Mouse (Mus musculus) intestine, embryonic 14.5 days (tissue): ENCODE data around the gene Fanci. TPM values are rescaled to one million over a fixed set of nuclear protein-coding genes. Genes with fewer than 3 reads are reported as not detected.

ENCODE experiments used
- ATAC-seq: fragments of 200-750 bp; cut with Nextera tagmentation; replicated peaks from 2 replicates; pipeline ENCODE4 v1.8.0; 2017; ENCODE audit warnings: low read depth, moderate number of reproducible peaks, moderate TSS enrichment, moderate library complexity; ENCODE audit not compliant: low FRiP score, low TSS enrichment
- DNase-seq: peaks from one replicate; pipeline ENCODE4 v3.0.0-alpha.2; 2018; ENCODE audit warnings: low spot score
- H3K27ac ChIP-seq: fragments of 300-500 bp; sonication (generic); 2 replicates; pipeline ENCODE4 v1.5.1; 2014; ENCODE audit warnings: low read depth, mild to moderate bottlenecking, control low read depth
- H3K27me3 ChIP-seq: fragments of 300-500 bp; sonication (generic); replicated peaks from 2 replicates; pipeline ENCODE4 v1.6.1; 2014; ENCODE audit warnings: low read length, control low read depth; ENCODE audit not compliant: control insufficient read depth, insufficient read depth
- H3K36me3 ChIP-seq: fragments of 300-500 bp; sonication (generic); 2 replicates; pipeline ENCODE4 v1.6.1; 2014; ENCODE audit warnings: low read length, control low read depth; ENCODE audit not compliant: control insufficient read depth, insufficient read depth
- H3K4me1 ChIP-seq: fragments of 300-500 bp; sonication (generic); replicated peaks from 2 replicates; pipeline ENCODE4 v1.6.1; 2014; ENCODE audit warnings: low read length, control low read depth, mixed read lengths; ENCODE audit not compliant: control insufficient read depth, insufficient read depth
- H3K4me2 ChIP-seq: fragments of 300-500 bp; sonication (generic); 2 replicates; pipeline ENCODE4 v1.6.1; 2014; ENCODE audit warnings: low read length
- H3K4me3 ChIP-seq: fragments of 300-500 bp; sonication (generic); 2 replicates; pipeline ENCODE4 v1.5.1; 2014; ENCODE audit warnings: low read depth, low read length, control low read depth, mixed read lengths
- H3K9ac ChIP-seq: fragments of 300-500 bp; sonication (generic); 2 replicates; pipeline ENCODE4 v1.6.1; 2014; ENCODE audit warnings: mild to moderate bottlenecking, low read length
- H3K9me3 ChIP-seq: fragments of 300-500 bp; sonication (generic); 2 replicates; pipeline ENCODE4 v1.6.1; 2016; ENCODE audit warnings: low read length, control low read depth; ENCODE audit not compliant: control insufficient read depth
- WGBS: fragments of 180-500 bp; shearing (Covaris S2); extraction: QIAGEN DNeasy Blood & Tissue Kit; methylation state at CpG from one replicate; pipeline ENCODE4 v1.1.7; 2014; 5-methylcytosine and 5-hydroxymethylcytosine counted together
- polyA plus RNA-seq: library from polyadenylated mRNA; unstranded; fragments of >200 nt; fragmentation: Nextera tagmentation; extraction: Ambion mirVana; gene quantifications from 2 replicates; pipeline ENCODE4 v1.2.1, GENCODE M21; 2014

The Fanci gene
- polyA plus RNA-seq, 1 experiment from 2014 or later, result 11.7 TPM

DNA sequence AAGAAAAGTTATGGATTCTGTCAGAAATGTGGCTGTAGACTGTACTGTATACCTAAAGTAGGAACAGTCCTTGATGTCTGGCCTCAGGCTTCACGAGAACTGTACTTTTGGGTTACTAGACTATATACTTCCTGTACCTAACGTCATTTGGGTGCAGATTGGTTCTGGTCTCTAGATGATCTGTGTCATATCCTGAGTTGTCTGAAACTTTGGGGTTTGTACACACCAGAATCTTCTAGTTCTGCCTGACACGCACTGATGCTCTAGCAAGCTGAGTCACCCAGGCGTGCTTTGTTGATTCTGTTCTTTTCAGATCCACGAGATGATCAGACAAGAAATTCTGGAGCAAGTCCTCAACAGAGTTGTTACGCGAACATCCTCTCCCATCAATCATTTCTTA is 28.2 kb downstream of the Fanci start:
- no peak overlapping the region for H3K27ac ChIP-seq
- H3K36me3 ChIP-seq, result peaks cover 11% of the 10 kb centered on the region; the same call in 1 of the 2 replicates
- H3K4me3 ChIP-seq, result no peak overlapping the region
- 86% methylated on average over 7 of the region's 7 CpGs for WGBS
- ATAC-seq, result no peak
- H3K9me3 ChIP-seq, result no peaks in the 10 kb centered on the region
- no peak for DNase-seq
- no peaks in the 10 kb centered on the region for H3K4me1 ChIP-seq
- no peak overlapping the region for H3K9ac ChIP-seq
- H3K4me2 ChIP-seq, result no peak overlapping the region
- H3K27me3 ChIP-seq, result no peaks in the 10 kb centered on the region

DNA sequence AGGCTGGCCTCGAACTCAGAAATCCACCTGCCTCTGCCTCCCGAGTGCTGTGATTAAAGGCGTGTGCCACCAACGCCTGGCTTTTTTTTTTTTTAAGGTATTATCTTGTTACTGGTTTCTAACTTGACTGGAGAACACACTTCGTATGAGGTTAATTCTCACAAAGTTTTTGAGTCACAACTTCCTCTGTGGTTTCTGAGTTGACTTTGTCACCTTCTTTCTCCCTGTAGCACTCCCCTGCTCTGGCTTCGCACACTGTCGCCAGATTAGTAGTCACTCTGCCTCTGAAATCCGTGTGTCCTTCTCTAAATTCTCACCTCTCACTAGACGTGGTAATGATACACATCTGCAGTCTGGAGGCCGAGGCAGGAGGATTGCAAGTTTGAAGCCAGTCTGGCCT is 31.1 kb downstream of the Fanci start:
- no peaks in the 10 kb centered on the region for H3K4me1 ChIP-seq
- peaks cover 8% of the 10 kb centered on the region; the same call in 1 of the 2 replicates for H3K36me3 ChIP-seq
- no peak overlapping the region for H3K4me2 ChIP-seq
- H3K4me3 ChIP-seq, result no peak overlapping the region
- H3K27me3 ChIP-seq, result no peaks in the 10 kb centered on the region
- H3K9ac ChIP-seq, result no peak overlapping the region
- ATAC-seq, result no peak
- no peak overlapping the region for H3K27ac ChIP-seq
- no peak for DNase-seq
- H3K9me3 ChIP-seq, result no peaks in the 10 kb centered on the region
- 93% methylated on average over 10 of the region's 10 CpGs for WGBS

DNA sequence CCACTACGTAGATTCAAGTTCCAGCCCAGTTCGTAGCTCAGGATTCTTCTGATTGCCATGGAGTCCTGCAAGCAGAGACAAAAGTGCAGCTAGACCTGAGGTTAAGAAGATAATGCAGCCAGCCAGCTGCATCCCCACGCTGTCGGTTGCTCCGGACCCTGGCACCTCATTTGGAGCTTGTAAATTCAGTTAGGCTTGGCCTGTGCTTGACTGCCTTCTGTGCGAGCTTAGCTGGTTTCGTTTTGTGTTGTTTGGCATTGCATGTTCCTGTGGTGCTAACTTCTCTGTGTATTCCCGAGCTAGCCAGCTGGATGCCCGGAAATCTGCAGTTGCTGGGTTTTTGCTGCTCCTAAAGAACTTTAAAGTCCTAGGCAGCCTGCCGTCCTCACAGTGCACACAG is 34.1 kb downstream of the Fanci start:
- Histone ChIP-seq H3K27me3 (no peaks in the 10 kb centered on the region), H3K9ac (no peak overlapping the region), H3K27ac (no peak overlapping the region), H3K4me3 (no peak overlapping the region), H3K36me3 (no peaks in the 10 kb centered on the region; the same call in 1 of the 2 replicates), H3K9me3 (no peaks in the 10 kb centered on the region), H3K4me2 (no peak overlapping the region), H3K4me1 (no peaks in the 10 kb centered on the region)
- no peak for ATAC-seq
- DNase-seq, result no peak
- 84% methylated on average over 10 of the region's 10 CpGs for WGBS

DNA sequence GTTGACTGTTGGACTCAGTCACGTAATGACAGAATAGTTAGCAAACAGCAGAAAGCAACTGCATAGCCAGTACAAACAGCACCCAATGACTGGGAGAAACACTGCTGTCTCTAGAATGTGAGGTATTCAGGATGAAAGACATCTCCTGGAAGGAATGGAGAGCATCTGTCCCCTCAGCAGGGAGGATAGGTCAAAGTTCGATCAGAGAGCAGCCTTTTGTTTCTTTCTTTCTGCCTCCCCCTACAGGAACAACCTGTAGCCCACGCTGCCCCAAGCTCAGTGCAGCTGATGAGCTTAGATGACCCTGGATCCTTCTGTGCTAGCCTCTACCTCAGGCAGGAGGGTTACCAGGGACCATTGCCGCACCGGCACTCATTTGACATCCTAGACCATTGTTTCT is 36.5 kb downstream of the Fanci start:
- ATAC-seq, result no peak
- no peak overlapping the region for H3K9ac ChIP-seq
- peaks cover 5% of the 10 kb centered on the region; the same call in 1 of the 2 replicates for H3K36me3 ChIP-seq
- no peak for DNase-seq
- no peak overlapping the region for H3K4me3 ChIP-seq
- H3K27ac ChIP-seq, result no peak overlapping the region
- no peaks in the 10 kb centered on the region for H3K9me3 ChIP-seq
- no peak overlapping the region for H3K4me2 ChIP-seq
- 59% methylated on average over 5 of the region's 5 CpGs for WGBS
- H3K27me3 ChIP-seq, result no peaks in the 10 kb centered on the region
- H3K4me1 ChIP-seq, result no peaks in the 10 kb centered on the region

- 73% methylated on average over 2 of the region's 2 CpGs for WGBS
These were observed 48.3 kb downstream of the Fanci start for GRCm38 (mm10) chr7:79440035-79440434.

GRCm38 (mm10) chr7:79447048-79447447 is 55.3 kb downstream of the Fanci start:
- no peak overlapping the region for H3K4me3 ChIP-seq
- H3K9me3 ChIP-seq, result no peaks in the 10 kb centered on the region
- no peaks in the 10 kb centered on the region for H3K27me3 ChIP-seq
- no peak overlapping the region for H3K27ac ChIP-seq
- no peak for DNase-seq
- H3K4me1 ChIP-seq, result no peaks in the 10 kb centered on the region
- no peak overlapping the region for H3K4me2 ChIP-seq
- WGBS, result 89% methylated on average over 2 of the region's 2 CpGs
- H3K36me3 ChIP-seq, result peaks cover 68% of the 10 kb centered on the region
- no peak overlapping the region for H3K9ac ChIP-seq
- no peak for ATAC-seq

More at GRCm38 (mm10) chr7:79440035-79440434, 48.3 kb downstream of the Fanci start:
- Histone ChIP-seq H3K9me3 (no peaks in the 10 kb centered on the region), H3K27ac (no peak overlapping the region), H3K4me1 (no peaks in the 10 kb centered on the region), H3K36me3 (peaks cover 11% of the 10 kb centered on the region; the same call in 1 of the 2 replicates), H3K27me3 (no peaks in the 10 kb centered on the region), H3K4me2 (no peak overlapping the region), H3K4me3 (no peak overlapping the region), H3K9ac (no peak overlapping the region)
- ATAC-seq (no peak), DNase-seq (no peak)

GRCm38 (mm10) chr7:79447486-79447885 is 55.8 kb downstream of the Fanci start:
- Histone ChIP-seq H3K27me3 (no peaks in the 10 kb centered on the region), H3K9me3 (no peaks in the 10 kb centered on the region), H3K4me2 (no peak overlapping the region), H3K4me3 (no peak overlapping the region), H3K4me1 (no peaks in the 10 kb centered on the region), H3K9ac (no peak overlapping the region), H3K36me3 (peaks cover 72% of the 10 kb centered on the region), H3K27ac (no peak overlapping the region)
- DNase-seq (no peak), ATAC-seq (no peak)
- WGBS, result 93% methylated on average over 3 of the region's 3 CpGs

- Histone ChIP-seq H3K27ac (no peak overlapping the region), H3K9ac (no peak overlapping the region), H3K4me3 (no peak overlapping the region), H3K27me3 (no peaks in the 10 kb centered on the region), H3K4me1 (peaks cover 11% of the 10 kb centered on the region), H3K36me3 (peaks cover 60% of the 10 kb centered on the region), H3K4me2 (no peak overlapping the region), H3K9me3 (no peaks in the 10 kb centered on the region)
- DNase-seq (no peak), ATAC-seq (no peak)
- WGBS, result 91% methylated on average over 10 of the region's 10 CpGs
These were observed 70.0 kb downstream of the Fanci start for GRCm38 (mm10) chr7:79461721-79462120.

DNA sequence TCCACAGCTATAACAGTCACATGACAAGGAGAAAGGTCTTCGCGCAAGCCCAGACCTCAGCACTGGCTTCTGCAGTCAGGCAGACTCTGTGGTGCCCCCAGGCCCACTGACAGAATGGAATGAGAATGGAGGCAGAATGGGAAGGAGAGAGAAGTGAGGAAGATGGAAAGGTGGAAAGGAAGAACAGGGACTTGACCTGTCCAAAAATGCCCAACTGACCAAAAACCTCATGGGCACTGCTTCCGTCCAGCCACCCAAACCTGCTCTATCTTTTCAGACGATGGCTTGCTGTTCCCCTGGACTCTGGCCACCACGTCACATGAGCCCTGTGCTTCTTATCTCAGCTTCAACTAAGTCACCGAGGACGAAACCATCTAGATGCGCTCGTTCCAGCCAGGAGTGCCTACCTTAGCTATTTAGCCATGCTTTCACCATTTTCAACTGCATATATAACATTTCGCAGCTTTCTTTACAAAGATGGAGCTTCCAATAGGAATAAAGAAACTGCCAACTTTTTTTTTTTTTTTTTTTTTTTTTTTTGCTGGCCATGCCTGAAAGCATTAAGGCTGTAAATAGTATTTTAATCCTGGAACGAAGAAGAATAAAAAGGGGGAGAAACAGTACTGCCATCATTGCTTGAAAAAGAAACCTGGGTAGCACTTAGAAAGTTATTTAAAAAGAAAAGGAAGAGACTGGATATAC is 71.8 kb downstream of the Fanci start:
- 91% methylated on average over 11 of the region's 11 CpGs for WGBS
- Histone ChIP-seq H3K4me2 (no peak overlapping the region), H3K27ac (no peak overlapping the region), H3K4me1 (peaks cover 17% of the 10 kb centered on the region), H3K9ac (no peak overlapping the region), H3K36me3 (peaks cover 44% of the 10 kb centered on the region), H3K4me3 (no peak overlapping the region), H3K9me3 (no peaks in the 10 kb centered on the region), H3K27me3 (no peaks in the 10 kb centered on the region; the same call in 1 of the 2 replicates)
- no peak for ATAC-seq
- no peak for DNase-seq
